Mouse (Mus musculus) hindbrain, embryonic 10.5 days (tissue): ENCODE measurements at regions not wholly inside any gene's neighbourhood (a gene's known extent, or its start where the extent isn't known, plus 50 kb on each side); places are given as distances from the start of the nearest gene placed in this dataset.

Source experiments
- DNase-seq: peaks from one replicate; pipeline ENCODE4 v3.0.0-alpha.2; 2017; ENCODE audit warnings: low spot score
- H3K27ac ChIP-seq: fragments of 300-500 bp; sonication (generic); 2 replicates; pipeline ENCODE4 v1.5.1; 2016; ENCODE audit warnings: mild to moderate bottlenecking, moderate library complexity
- H3K27me3 ChIP-seq: fragments of 300-500 bp; sonication (generic); 2 replicates; pipeline ENCODE4 v1.6.1; 2016; ENCODE audit warnings: mild to moderate bottlenecking; ENCODE audit not compliant: poor library complexity, insufficient read depth, severe bottlenecking
- H3K36me3 ChIP-seq: fragments of 300-500 bp; sonication (generic); 2 replicates; pipeline ENCODE4 v1.6.1; 2016; ENCODE audit warnings: mild to moderate bottlenecking, moderate library complexity
- H3K4me1 ChIP-seq: fragments of 300-500 bp; sonication (generic); replicated peaks from 2 replicates; pipeline ENCODE4 v1.6.1; 2016; ENCODE audit warnings: mild to moderate bottlenecking
- H3K4me3 ChIP-seq: fragments of 300-500 bp; sonication (generic); 2 replicates; pipeline ENCODE4 v1.5.1; 2016; ENCODE audit warnings: mild to moderate bottlenecking, moderate library complexity
- H3K9me3 ChIP-seq: fragments of 300-500 bp; sonication (generic); 2 replicates; pipeline ENCODE4 v1.6.1; 2016; ENCODE audit warnings: mild to moderate bottlenecking, moderate library complexity
- WGBS: fragments of 180-500 bp; shearing (Covaris S2); methylation state at CpG from one replicate; pipeline ENCODE4 v1.1.7; 2016; 5-methylcytosine and 5-hydroxymethylcytosine counted together

DNA sequence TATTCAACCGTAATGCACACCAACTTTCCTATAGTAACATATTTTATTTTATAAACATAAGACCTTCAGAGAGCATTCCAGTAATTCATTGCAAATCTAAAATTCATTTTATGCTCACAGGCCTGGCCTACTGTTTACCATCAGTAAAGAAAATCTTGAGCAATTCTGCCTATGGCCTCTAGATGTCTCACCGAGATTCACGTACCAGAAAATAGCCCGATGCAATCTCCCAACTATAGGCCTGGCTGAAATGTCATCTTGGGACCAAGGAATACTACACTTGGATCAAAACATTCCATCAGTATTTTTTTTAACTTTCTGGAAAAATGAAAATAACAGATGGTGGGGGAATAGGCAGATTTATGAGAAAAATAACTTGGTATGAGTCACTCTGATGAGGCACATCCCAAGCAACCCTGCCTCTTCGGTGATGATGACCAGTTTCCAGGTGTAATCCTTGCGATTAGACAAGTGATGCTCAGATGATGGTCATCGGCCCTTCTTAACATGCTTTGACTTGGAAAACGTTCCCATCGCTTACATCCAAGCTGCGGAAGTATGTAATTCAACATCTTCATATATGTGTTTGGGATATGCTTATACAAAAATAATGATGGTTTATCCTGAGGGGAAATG is 439.9 kb downstream of the Nyap2 start:
- no peak for DNase-seq

GRCm38 (mm10) chr1:81520420-81521273 is 443.9 kb downstream of the Nyap2 start:
- no peaks in the 10 kb centered on the region for H3K27me3 ChIP-seq

More for the DNA sequence above, 439.9 kb downstream of the Nyap2 start:
- WGBS, result 64% methylated on average over 10 of the region's 10 CpGs
- no peaks in the 10 kb centered on the region for H3K9me3 ChIP-seq
- H3K36me3 ChIP-seq, result no peaks in the 10 kb centered on the region
- peaks cover 14% of the 10 kb centered on the region for H3K4me1 ChIP-seq
- H3K4me3 ChIP-seq, result no peak overlapping the region
- no peaks in the 10 kb centered on the region for H3K27me3 ChIP-seq
- H3K27ac ChIP-seq, result no peak overlapping the region

DNA sequence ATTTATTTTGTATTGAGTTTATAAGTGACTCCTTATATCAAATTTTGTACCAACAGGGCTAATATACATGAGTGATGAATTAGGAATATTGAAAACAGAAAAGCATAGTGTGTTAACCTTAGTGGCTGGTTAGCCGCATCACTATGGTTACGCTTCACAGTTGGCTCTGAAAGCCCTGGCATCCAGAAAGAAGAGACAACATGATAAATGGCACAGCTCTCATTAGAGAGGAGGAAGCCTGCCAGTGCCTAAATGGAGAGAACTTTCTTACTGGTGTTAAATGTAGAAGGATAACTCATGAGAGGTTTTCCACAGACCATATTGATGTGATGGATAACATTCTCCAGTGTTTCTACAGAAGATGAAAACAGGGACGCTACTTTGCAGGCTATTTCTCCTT is 446.2 kb downstream of the Nyap2 start:
- no peak for DNase-seq
- Histone ChIP-seq H3K9me3 (no peaks in the 10 kb centered on the region), H3K36me3 (no peaks in the 10 kb centered on the region), H3K4me1 (peaks cover 23% of the 10 kb centered on the region), H3K4me3 (no peak overlapping the region), H3K27ac (no peak overlapping the region), H3K27me3 (no peaks in the 10 kb centered on the region)
- 80% methylated on average over 3 of the region's 3 CpGs for WGBS

More at GRCm38 (mm10) chr1:81520420-81521273, 443.9 kb downstream of the Nyap2 start:
- Histone ChIP-seq H3K4me1 (peaks cover 23% of the 10 kb centered on the region), H3K36me3 (no peaks in the 10 kb centered on the region), H3K4me3 (no peak overlapping the region), H3K27ac (peak overlapping the region; percentile 68; the same call in 1 of the 2 replicates), H3K9me3 (no peaks in the 10 kb centered on the region)
- WGBS, result 61% methylated on average over 9 of the region's 9 CpGs
- no peak for DNase-seq

- H3K36me3 ChIP-seq, result no peaks in the 10 kb centered on the region
- DNase-seq, result no peak
- H3K27me3 ChIP-seq, result no peaks in the 10 kb centered on the region
- H3K9me3 ChIP-seq, result no peaks in the 10 kb centered on the region
- H3K4me1 ChIP-seq, result peaks cover 18% of the 10 kb centered on the region
- no peak overlapping the region for H3K27ac ChIP-seq
- H3K4me3 ChIP-seq, result no peak overlapping the region
Measured at GRCm38 (mm10) chr1:81525821-81526220, 449.1 kb downstream of the Nyap2 start.

GRCm38 (mm10) chr1:81537836-81538235 is 461.1 kb downstream of the Nyap2 start:
- DNase-seq, result no peak
- H3K9me3 ChIP-seq, result no peaks in the 10 kb centered on the region
- 35% methylated on average over 5 of the region's 5 CpGs for WGBS

GRCm38 (mm10) chr1:81539591-81540311 is 463.0 kb downstream of the Nyap2 start:
- no peaks in the 10 kb centered on the region for H3K36me3 ChIP-seq
- H3K27ac ChIP-seq, result no peak overlapping the region
- no peaks in the 10 kb centered on the region for H3K27me3 ChIP-seq
- DNase-seq, result no peak
- 81% methylated on average over 5 of the region's 5 CpGs for WGBS
- no peak overlapping the region for H3K4me3 ChIP-seq
- H3K4me1 ChIP-seq, result peaks cover 10% of the 10 kb centered on the region; the same call in 1 of the 2 replicates
- H3K9me3 ChIP-seq, result no peaks in the 10 kb centered on the region

More at GRCm38 (mm10) chr1:81537836-81538235, 461.1 kb downstream of the Nyap2 start:
- no peak overlapping the region for H3K4me3 ChIP-seq
- peaks cover 10% of the 10 kb centered on the region; the same call in 1 of the 2 replicates for H3K4me1 ChIP-seq
- H3K27ac ChIP-seq, result no peak overlapping the region
- H3K27me3 ChIP-seq, result no peaks in the 10 kb centered on the region
- no peaks in the 10 kb centered on the region for H3K36me3 ChIP-seq

DNA sequence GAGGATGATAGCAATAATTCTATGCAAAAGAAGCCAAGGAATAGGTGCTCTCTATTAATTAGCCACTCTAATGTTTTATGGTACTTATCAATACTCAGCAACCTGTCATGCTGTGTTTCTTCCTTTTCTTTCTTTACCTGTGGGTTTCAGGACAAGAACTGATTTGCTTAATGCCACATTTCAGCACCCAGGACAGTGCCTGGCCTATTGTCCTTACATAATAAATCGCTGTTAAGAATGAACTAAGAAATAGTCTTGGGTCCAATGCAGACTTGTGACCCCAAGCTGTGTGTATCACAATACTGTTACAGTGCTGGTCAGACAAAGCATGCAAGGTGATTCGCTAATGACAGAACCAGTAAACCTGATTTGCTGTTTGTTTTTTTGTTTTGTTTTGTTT is 472.2 kb downstream of the Nyap2 start:
- 77% methylated on average over 2 of the region's 2 CpGs for WGBS
- H3K9me3 ChIP-seq, result no peaks in the 10 kb centered on the region
- no peaks in the 10 kb centered on the region for H3K4me1 ChIP-seq
- no peaks in the 10 kb centered on the region for H3K27me3 ChIP-seq
- no peak overlapping the region for H3K4me3 ChIP-seq
- no peak for DNase-seq
- H3K36me3 ChIP-seq, result no peaks in the 10 kb centered on the region
- H3K27ac ChIP-seq, result no peak overlapping the region

- H3K27me3 ChIP-seq, result no peaks in the 10 kb centered on the region
- H3K4me1 ChIP-seq, result no peaks in the 10 kb centered on the region
- no peaks in the 10 kb centered on the region for H3K36me3 ChIP-seq
- no peak for DNase-seq
- H3K27ac ChIP-seq, result no peak overlapping the region
- no peaks in the 10 kb centered on the region for H3K9me3 ChIP-seq
- no peak overlapping the region for H3K4me3 ChIP-seq
- 94% methylated on average over 5 of the region's 5 CpGs for WGBS
Measured at GRCm38 (mm10) chr1:81549706-81550105, 473.0 kb downstream of the Nyap2 start.

DNA sequence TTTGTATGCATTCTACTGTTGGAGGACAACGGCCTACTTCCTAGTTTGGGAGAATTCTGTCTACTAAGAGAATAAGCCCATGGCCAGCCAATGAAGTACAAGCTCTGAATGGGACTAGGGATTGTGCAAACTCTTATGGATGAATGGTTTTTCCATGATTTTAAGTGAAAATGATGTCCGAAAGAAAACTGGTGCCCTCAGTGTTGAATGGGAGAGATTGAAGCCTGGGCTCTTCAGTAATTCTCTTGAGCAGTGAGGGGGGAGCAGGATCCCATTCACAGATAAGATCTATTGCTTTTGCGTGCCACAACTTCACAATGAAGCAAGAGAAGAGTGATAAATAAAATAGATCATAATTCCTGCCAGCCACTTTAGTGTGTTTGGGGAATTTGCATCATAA is 476.0 kb downstream of the Nyap2 start:
- DNase-seq, result no peak
- no peaks in the 10 kb centered on the region for H3K27me3 ChIP-seq
- 94% methylated on average over 3 of the region's 3 CpGs for WGBS
- H3K4me3 ChIP-seq, result no peak overlapping the region
- H3K27ac ChIP-seq, result no peak overlapping the region
- H3K36me3 ChIP-seq, result no peaks in the 10 kb centered on the region
- no peaks in the 10 kb centered on the region for H3K4me1 ChIP-seq
- no peaks in the 10 kb centered on the region for H3K9me3 ChIP-seq

GRCm38 (mm10) chr1:81576965-81577664 is 500.4 kb downstream of the Nyap2 start:
- no peak overlapping the region for H3K4me3 ChIP-seq
- no peaks in the 10 kb centered on the region for H3K9me3 ChIP-seq
- H3K4me1 ChIP-seq, result peaks cover 6% of the 10 kb centered on the region; the same call in 1 of the 2 replicates
- DNase-seq, result no peak
- no peaks in the 10 kb centered on the region for H3K36me3 ChIP-seq
- H3K27me3 ChIP-seq, result no peaks in the 10 kb centered on the region
- no peak overlapping the region for H3K27ac ChIP-seq
- WGBS, result 65% methylated on average over 8 of the region's 8 CpGs

- Histone ChIP-seq H3K27ac (no peak overlapping the region), H3K4me3 (no peak overlapping the region), H3K36me3 (no peaks in the 10 kb centered on the region), H3K9me3 (no peaks in the 10 kb centered on the region), H3K27me3 (no peaks in the 10 kb centered on the region), H3K4me1 (peaks cover 6% of the 10 kb centered on the region; the same call in 1 of the 2 replicates)
- WGBS, result 37% methylated on average over 9 of the region's 9 CpGs
- DNase-seq, result no peak
Measured at GRCm38 (mm10) chr1:81577665-81578201, 501.0 kb downstream of the Nyap2 start.

DNA sequence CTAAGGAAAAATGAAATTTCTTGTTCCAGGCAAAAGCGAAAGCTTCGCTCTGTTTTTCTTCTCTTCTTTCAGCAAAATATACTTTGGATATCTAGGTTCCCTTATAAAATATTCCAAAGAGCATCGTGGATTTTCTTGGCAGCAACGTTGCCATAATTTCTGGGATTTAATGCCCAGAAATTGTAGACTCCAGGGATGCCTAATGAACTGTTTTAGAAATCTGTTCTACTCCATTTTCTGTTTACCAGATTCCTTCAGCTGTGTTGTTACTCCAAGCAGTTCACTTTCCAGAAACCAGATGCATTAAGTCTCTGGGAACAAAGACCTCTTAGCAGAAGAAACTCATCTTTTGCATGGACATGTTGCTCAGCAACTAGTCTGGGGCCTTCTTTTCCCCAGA is 504.5 kb downstream of the Nyap2 start:
- peaks cover 6% of the 10 kb centered on the region; the same call in 1 of the 2 replicates for H3K4me1 ChIP-seq
- no peak overlapping the region for H3K4me3 ChIP-seq
- H3K9me3 ChIP-seq, result no peaks in the 10 kb centered on the region
- no peaks in the 10 kb centered on the region for H3K27me3 ChIP-seq
- no peaks in the 10 kb centered on the region for H3K36me3 ChIP-seq
- 92% methylated on average over 4 of the region's 4 CpGs for WGBS
- no peak overlapping the region for H3K27ac ChIP-seq
- DNase-seq, result no peak
